Mouse (Mus musculus): Measurements from ENCODE around the gene Abi3.

Gene Abi3

DNA sequence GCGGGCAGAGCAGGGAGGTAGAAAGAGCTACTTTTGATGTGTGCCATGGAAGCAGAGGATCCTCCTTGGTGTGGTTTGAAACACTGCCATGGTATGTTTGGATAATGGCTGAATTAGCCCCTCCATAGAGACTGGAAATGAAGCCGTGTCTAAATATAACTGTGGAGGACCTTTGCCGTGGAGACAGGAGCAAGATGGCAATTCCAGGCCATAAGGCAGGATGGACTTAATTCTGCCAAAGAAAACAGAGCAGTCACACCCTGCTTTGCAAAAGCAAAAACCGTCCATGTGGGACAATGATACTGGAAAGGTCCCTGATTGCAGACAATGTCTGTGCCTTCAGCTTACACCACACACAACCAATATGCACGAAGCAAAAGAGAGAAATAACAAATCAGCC, 48.1 kb downstream of the Abi3 start:
- no peak for ATAC-seq (ENCODE audit: insufficient number of reproducible peaks, low FRiP score, low TSS enrichment)

DNA sequence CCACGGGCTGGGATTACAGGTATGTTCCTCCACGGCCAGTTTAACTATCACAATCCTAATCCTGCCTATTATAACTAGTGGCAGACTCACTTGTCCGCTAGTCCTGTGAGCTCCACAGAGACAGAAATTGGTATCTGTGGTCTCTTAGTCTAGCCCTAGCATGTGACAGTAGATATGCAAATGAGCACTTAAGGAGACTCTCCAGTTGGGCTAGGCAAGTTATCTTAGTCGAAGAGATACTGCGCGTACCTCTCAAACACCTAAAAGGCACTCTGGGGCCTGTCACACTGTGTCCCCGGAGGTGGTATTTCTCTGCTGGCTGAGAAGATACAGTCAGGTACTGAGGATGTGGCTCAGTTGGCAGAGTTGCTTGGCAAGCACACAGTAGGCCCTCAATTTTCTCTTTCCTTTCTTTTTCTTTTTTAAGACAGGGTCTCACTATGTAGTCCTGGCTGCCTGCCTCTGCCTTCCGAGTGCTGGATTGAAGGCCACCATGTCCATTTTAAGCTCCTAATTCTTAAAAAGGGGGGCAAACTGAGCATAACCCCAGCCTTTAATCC, 49.2 kb downstream of the Abi3 start:
- ATAC-seq (ENCODE audit: insufficient number of reproducible peaks, low FRiP score, low TSS enrichment): no peak

DNA sequence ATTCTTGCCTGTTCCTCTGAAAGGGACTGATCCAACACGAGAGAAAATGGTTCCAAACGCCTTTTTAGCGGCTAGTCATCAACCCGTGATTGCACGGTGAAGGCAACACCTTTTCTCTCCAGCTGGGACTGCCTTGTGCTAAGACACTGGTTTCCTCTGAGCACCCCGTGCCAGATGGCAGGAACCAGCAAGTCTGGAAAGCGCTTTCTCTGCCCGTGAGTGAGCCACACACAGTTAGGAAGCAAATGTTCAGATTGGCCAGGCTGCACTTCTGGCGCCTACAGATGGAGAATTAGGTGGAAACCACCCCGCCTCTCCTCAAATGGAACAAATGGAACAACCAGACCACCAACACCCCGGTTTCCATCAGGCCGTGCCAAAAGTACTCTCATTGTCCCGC, 50.5 kb downstream of the Abi3 start:
- no peak for ATAC-seq (ENCODE audit: insufficient number of reproducible peaks, low FRiP score, low TSS enrichment)

DNA sequence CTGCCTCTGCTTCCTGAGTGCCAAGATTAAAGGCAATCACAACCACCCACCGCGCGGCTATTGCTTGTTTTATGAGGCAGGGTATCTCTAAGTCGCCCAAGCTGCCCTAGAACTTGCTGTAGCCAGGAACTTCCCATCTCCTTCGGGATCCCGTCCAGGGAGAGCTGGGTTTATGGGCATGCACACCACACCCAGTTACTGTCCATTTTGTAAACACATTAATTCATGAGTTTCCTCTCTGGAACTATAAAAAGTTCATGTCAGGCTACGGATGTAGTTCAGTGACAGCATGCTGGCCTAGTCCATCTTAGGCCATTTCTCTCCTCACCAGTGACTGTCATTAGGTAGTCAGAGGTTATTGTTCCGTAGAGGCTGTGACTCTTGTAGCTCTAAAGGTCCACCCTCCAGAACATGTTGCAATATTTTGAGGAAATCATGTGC, 52.8 kb downstream of the Abi3 start:
- no peak for ATAC-seq (ENCODE audit: insufficient number of reproducible peaks, low FRiP score, low TSS enrichment)

DNA sequence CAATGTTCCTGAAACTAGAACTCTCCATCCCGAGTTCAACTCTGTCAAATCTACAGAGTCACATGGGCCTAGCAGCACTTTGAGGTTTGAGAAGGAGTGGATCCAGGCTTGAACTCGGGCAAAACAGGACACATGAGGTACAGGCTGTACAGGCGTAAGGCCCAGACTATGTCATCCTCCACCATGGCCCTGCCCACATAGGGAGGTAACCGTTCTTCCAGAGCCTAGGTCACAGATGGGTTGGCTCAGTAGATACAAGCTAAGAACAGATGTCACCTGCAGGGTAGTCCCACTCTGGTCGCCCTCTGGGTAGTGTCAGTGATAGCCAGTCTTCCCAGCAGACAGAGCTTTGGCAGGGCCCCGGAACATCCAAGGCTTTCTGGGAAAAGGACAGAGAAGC, 55.8 kb downstream of the Abi3 start:
- ATAC-seq (ENCODE audit: insufficient number of reproducible peaks, low FRiP score, low TSS enrichment): no peak

DNA sequence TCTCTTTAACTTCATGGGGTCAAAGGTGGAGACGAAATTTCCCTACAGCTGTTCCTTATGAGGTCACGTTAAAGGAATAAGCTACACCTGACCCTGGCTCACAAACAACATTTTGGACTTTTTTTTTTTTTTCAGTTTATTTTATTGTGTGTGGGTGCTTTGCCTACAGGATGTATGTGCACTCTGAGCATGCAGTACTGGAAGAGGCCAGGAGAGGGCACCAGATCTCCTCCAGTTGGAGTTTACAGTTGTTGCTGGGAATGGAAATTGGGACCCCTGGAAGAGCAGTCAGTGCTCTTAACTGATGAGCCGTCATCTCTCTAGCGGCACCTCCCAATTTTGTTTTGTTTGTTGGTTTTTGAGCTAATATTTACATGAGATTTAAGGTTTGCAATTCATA, 56.6 kb downstream of the Abi3 start:
- no peak for ATAC-seq (ENCODE audit: insufficient number of reproducible peaks, low FRiP score, low TSS enrichment)

- ATAC-seq (ENCODE audit: insufficient number of reproducible peaks, low FRiP score, low TSS enrichment): no peak
These were observed 58.3 kb downstream of the Abi3 start for GRCm38 (mm10) chr11:95783958-95784357.

- no peak for ATAC-seq (ENCODE audit: insufficient number of reproducible peaks, low FRiP score, low TSS enrichment)
These were observed 58.8 kb downstream of the Abi3 start for GRCm38 (mm10) chr11:95783457-95783856.

DNA sequence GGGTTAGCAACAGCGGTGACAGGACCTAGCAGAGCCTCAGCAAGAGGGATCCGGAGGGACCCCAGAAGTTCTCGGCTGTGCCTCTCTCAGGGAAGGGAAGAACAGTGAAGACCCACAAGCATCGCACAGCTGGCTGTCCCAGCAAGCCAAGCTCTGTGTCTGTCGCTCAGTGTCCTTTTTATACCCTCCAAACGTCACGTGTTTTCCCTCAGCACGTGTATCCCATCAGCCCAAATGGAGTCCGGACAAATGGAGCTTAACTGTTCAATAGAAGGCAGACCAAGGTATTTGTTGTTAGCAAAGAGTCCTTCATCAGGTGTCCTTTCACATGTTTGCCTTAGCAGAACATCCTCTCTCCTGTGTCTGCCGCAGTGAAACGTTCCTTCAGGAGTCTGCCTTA, 60.7 kb downstream of the Abi3 start:
- ATAC-seq (ENCODE audit: insufficient number of reproducible peaks, low FRiP score, low TSS enrichment): no peak

DNA sequence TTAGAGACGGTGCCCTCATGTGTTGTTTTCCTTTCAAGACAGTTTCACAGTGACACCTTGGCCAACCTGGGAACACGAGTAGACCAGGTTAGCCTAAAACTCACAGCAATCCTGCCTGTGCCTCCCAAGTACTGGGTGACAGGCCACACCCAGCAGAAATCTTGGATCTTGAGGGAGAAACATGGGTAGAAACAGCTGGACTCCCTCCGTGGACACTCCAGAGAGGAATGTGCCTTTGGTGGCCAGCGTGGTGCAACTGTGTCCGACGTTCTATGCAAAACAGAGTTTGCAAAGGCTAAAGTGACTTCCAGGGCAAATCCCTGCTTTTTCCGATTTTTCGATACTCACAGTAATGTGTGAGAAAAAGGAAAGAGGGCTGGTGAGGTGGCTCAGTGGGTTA, 61.8 kb downstream of the Abi3 start:
- ATAC-seq (ENCODE audit: insufficient number of reproducible peaks, low FRiP score, low TSS enrichment): no peak
